Mouse (Mus musculus): ENCODE measurements around the gene Cct2.
"Not testable (repeated sequence)": the region's sequence is repeated elsewhere in the genome, so short reads cannot be mapped to it uniquely, and the experiment has no call there.

The Cct2 gene

DNA sequence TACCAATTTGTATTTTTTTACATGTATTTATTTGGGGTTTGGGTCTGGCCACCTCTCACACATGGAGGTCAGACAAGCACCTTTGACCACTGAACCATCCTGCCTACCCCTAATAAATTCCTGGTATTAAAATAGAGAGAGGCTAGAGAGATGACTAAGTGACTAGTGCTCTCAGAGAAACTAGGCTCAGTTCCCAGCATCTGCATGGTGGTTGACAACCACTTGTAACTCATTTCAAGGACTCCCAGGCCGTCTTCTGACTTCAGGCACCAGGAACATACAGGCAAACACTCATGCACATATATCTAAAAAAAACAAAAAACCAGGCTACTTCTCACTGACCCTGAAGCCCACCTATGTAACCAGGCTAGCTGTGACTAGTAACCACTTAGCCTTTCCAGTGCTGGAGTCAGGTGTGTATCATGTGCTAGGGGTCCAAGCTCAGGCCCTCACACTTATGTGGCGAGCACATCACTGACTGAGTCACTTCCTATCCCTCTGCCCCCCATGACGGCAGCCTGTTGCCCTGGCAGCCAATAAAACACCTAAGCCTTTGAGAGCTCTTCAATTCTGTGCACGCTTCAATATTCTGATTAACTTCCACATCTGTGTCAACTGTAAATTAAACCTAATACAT, 13.5 kb downstream of the Cct2 start:
- no peak for DNase-seq

DNA sequence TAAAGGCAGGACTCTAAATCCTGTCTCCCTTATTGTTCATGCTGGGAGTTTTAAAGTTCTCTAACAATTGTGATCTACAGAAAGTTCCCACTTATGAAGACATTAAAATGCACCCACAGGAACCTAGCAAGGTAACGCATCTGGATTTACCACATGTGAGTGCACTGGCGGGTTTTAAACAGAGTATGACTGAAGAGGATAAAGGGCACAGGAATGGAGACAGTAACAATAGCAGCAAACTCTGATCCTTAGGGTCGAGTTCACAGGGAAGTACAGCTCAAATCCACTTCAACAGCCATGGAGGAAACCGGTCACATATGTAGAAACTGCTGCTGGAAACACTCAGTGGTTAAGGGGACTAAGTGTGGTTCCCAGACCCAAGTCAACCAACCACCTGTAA, 14.4 kb downstream of the Cct2 start:
- DNase-seq: no peak

DNA sequence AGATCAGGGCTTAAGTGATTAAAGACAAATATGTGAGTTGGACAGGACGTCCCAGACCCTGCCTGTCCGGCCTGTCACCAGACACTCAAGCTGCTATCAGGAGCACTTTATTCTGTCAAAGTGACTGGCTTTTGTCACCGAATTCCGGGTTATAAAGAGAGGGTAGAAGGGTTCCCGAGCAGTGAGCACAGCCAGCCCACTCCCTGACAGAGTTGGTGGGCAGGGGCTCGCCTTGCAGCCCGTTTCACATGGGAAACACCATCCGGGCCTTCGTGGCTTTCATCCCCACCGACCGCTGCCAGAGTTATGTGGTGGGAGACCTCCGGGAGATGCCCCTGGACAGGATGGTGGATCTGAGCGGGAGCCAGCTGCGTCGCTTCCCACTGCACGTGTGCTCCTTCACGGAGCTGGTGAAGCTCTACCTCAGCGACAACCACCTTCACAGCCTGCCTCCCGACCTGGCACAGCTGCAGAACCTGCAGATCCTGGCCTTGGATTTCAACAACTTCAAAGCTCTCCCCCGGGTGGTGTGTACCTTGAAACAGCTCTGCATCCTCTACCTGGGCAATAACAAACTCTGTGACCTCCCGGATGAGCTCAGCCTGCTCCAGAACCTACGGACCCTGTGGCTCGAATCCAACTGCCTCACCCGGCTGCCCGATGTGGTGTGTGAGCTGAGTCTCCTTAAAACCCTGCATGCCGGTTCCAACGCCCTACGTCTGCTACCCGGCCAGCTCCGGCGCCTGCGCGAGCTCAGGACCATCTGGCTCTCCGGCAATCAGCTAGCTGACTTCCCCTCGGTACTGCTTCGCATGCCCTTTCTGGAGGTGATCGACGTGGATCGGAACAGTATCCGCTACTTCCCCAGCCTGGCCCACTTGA, 18.2 kb downstream of the Cct2 start, which contains the start of gene Lrrc10:
Gene Lrrc10 (plus strand): TSS at position 167 of the 882 bp plus-strand sequence.
- no peak for DNase-seq

DNA sequence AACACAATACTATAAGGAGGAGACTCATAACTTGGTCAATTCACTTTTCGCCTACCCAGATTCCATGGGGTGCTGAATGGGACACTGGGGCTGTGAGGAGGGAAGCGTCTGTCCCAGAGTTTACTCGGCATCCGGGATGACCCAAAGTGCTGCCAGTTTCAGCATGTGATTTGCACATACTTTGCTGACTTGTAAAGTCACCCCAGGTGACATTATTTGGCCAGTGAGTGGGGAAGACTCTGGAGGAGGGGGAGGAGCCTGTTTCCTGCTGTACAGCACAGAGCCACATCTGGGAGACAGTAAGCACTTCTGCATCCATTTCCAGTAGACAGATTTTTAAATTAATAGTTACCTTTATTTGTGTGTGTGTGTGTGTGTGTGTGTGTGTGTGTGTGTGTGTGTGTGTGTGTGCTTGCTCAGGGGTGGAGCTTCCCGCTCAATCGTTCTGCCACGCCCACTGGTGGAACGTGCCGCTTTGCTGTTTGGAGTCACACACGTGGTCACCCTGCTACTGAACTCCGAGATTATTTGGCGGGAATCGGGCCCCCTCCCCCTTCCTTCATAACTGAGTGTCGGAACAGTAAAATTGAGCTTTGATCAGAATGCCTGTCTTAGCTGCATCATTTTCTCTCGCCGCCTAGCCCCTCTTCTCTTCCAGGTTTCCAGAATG, 20.0 kb downstream of the Cct2 start:
- DNase-seq: peak; percentile 30

DNA sequence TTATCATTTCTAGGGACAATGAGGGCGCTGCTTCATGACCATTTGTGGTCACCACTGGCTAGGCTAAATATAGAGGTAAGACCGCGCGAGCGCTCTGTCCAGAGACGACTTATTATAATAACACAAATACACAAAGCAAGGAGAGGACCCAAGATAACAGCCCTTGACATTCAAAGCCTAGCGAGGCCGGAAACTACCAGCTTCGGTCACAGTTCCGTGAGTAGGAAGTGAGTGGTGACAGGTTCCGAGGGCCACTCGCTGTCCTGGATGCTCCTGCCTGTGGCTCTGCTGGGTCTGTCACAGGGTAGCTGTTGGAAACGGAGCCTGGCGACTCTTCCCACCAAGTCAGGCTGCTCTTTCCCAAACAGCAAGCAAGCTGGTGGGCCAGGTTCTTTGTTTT, 21.3 kb downstream of the Cct2 start:
- peak; percentile 34 for DNase-seq

- DNase-seq: peak; percentile 32
These were observed 23.3 kb downstream of the Cct2 start for GRCm38 (mm10) chr10:117040355-117040754.

- peak; percentile 87 for DNase-seq
These were observed 29.8 kb downstream of the Cct2 start for GRCm38 (mm10) chr10:117033785-117034184.

DNA sequence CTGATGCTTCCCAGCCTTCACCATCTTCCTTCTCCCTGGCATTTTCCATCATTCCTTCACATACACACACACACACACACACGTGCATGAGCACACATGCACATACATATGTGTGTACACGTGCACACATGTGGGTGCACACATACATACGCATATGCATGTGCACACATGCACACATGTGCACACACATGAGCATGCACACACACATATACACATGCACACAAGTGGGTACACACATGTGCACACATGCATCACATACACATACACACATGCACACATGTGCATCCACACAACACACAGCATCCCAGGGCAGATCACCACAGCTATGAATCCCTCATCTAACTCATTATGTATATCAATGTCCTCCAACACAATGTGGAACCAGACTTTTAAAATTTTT, 32.5 kb downstream of the Cct2 start:
- no peak for DNase-seq

DNA sequence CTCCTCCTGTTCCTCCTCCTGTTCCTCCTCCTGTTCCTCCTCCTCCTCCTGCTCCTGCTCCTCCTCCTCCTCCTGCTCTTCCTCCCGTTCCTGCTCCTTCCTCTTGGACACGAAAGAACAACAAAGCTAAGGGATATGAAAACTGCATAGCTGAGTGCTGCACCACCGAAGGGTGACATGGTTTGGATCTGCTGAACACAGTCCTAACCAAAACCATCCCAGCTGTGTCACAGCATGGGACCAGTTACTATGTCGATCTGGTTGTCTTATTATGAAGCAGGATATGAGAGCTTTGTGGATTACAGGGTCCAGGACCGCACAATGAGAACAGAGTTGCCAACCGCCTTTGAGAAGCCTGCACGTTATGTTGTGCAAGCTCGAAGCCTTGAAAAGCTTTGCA, 37.4 kb downstream of the Cct2 start:
- DNase-seq: no peak

GRCm38 (mm10) chr10:117025776-117026175, 37.8 kb downstream of the Cct2 start:
- not testable (repeated sequence) for DNase-seq

DNA sequence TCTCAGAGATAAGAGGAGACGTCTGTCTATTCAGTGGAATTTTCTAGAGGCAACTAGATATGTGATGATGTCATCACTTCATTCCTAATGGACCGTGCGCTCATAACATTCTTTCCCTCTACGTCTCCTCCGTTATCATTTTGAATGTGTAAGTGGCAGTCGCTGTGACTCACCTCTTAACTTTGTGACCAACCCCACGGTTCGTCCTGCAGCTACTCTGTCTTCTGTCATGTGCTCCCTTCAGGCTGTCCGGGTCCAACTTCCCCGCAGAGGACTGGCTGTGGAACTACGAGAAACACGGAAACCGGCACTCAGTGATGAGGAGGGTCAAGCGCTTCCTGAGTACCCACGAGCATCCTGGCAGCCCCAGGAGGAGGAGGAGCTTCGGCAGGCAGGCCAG, 39.9 kb downstream of the Cct2 start:
- no peak for DNase-seq

DNA sequence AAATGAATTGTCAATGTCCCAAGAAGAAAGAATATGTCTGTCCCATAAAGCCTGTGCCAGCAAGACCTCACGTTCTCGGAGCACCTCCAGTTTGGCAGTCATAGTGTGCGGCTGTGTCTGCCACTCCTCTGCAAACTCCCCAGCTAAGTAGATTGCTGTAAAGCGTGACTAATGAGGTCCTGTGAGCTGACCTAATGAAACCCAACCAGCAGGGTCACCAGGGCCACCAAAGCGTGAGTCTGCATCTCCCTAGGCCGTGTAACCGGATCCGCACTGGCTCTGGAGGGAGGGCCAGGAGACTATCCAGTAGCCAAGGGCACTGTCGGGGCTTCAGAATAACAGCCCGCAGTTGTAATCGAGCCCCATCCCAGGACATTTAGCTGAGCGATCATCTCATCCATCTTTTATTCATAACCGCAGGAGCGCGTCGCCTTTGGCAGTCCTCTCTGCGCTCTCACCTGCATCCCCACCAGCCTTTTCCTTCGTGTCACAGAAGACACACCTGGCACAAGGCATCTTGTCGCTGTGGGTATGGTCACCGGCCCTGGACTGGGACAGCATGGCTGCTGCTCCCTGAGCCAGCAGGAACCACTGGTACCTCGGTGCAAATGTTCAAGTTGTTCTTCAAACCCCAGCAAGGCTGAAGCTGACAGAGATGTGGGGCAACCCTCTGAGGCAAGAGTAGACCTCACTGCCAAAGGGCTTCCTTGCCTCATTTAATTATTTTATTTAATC, 42.4 kb downstream of the Cct2 start:
- no peak for DNase-seq

DNA sequence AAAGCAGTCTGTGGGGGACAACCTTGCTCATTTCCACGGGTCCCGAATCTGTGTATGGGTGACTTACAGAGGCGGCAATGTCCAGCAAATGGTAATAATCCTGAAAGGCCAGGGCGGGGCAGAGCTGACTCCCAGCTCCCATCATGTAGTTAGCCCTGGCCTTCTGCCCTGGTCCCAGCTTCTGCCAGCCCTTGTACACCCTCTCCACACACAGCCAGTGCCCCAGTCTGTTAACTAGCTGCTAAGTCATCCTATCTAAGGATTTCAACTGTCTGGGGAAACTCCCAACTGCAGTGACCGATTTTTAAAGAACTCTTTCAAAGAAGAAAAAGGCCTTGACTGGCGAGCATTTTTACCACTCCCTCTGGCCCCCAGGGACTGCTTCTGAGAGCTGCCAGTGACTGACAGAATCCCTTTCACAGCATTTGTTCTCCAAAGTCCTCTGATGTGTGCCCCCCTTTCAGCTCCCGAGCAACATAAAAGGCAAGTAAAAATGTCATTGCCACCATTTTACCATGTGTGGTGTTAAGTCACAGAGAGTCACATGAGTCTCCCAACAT, 45.3 kb downstream of the Cct2 start:
- DNase-seq: no peak

GRCm38 (mm10) chr10:117014565-117014964, 49.0 kb downstream of the Cct2 start:
- no peak for DNase-seq

DNA sequence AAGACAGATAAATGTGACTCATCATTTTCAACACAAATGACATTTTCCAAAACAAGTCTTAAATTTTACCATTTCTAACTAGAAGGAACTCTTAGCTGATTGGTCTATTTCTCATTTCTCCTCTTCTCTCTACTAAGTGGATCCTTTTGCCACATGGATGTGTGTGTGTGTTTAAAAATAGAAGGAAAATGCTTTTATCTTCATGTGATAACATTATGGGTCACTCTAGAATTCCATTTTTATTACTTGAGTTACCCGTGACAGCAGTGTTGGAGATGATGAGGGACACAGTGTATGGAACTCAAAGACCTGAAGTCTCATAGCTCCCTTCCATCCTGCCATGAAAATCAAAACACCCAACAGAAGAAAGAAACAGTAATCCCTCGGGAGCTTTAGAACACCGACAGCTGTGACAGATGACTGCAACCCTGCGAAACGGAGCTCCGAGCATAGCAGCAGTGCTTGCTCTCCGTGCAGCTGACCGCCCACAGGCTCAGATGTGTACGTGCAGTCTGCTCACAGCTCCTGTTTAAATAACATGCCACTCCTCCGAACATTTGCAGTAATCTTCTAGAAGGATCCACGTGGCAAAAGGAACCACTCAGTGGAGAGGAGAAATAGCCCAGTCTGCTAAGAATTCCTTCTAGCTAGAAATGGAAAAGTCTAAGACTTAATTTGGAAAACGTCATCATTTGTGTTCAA, 49.8 kb downstream of the Cct2 start:
- DNase-seq: peak; percentile 24

DNA sequence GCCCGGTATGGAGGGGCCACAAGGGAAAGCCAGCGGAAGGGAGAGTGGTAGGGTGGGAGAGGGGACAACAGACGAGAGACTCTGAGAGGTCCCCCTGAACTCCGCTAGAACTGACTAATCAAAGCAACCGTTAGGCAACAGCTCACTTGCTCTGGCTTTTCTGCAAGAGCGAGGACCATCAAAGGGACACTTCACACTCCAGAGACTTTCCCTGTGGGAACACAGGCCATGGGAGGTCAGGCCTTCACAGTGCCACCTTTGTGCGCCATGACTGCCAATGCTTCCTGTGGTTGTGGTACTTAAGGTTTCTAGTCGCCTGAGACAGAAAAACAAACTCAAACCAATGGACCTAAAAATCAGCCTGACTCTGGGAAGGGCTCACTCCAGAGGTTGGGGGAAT, 52.6 kb downstream of the Cct2 start:
- no peak for DNase-seq

- DNase-seq: no peak
These were observed 53.9 kb downstream of the Cct2 start for GRCm38 (mm10) chr10:117009691-117010090.

DNA sequence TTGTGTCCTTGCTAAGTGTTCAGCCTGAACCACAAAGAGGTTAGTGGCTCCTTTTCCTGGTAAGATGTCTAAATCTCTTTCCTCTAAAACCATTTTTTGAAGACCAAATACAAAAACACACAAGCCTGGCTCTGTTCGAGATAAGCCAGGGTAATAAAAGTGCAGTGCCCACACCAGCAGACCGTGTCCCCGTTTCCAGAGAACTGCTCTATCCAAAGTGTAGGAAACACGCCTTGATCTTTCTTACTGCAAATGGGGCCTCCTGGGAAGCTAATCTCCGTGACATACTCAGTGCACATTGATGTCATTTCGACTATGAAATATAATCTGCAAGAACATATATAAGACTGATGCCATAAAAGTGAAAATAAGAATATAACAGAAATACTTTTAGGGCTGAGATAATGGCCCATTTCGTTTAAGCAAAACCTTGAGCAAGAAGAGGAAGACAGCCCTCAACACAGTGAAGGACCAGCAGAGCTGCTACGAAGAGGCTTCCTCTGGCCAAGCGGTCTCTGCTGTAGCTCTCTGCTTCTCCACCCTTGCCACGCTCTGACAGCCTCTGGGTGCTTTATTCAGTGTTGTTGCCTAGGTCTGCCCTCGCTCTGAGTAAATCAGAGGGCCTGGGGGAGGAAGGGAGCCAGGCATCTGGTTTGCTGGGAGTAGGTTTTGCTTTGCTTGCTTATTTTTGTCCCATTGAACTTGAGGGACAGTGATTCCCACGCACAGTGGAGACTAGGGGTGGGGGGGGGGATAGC, 57.7 kb downstream of the Cct2 start:
- DNase-seq: no peak

GRCm38 (mm10) chr10:117004695-117005094, 58.9 kb downstream of the Cct2 start:
- DNase-seq: no peak
